Mouse (Mus musculus) CD8-positive naive resting alpha-beta T cell, adult 2 months (primary cell): ENCODE results near the gene Akr1b10.
"Not testable (repeated sequence)": the region's sequence is repeated elsewhere in the genome, so short reads cannot be mapped to it uniquely, and the experiment has no call there.

ENCODE experiments used
- DNase-seq, 2 experiments: peaks; one replicate each; pipeline ENCODE4 v3.0.0; 2022; ENCODE audit warnings: low read depth in 2 of 2, low spot score in 2 of 2

Gene Akr1b10

GRCm38 (mm10) chr6:34371700-34372351 is 12.2 kb upstream of the Akr1b10 start:
- peak; percentile 76 to 83 for DNase-seq

DNA sequence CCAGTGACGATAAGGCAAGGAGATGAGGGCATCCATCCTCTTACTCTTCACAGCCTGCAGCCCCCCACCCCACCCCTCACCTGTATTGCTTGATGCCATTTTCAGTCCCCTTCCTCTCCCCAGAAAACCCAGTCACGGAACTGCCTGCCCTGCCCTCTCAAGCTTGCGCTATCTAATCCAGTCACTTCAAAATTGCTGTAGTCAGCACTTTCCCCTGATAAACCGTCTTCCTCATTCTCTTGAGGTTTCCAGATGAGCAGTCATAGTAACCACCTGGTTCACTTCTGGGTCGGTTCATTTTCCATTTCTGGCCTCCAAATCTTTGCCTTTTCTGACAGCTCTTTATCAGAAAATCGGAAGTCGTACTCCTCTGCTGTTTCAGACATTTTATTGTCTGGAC is 10.2 kb upstream of the Akr1b10 start:
- no peak for DNase-seq

GRCm38 (mm10) chr6:34375888-34376287 is 8.1 kb upstream of the Akr1b10 start:
- not testable (repeated sequence) for DNase-seq

- DNase-seq: no peak
Measured at GRCm38 (mm10) chr6:34383401-34383800, 617 bp upstream of the Akr1b10 start.

DNA sequence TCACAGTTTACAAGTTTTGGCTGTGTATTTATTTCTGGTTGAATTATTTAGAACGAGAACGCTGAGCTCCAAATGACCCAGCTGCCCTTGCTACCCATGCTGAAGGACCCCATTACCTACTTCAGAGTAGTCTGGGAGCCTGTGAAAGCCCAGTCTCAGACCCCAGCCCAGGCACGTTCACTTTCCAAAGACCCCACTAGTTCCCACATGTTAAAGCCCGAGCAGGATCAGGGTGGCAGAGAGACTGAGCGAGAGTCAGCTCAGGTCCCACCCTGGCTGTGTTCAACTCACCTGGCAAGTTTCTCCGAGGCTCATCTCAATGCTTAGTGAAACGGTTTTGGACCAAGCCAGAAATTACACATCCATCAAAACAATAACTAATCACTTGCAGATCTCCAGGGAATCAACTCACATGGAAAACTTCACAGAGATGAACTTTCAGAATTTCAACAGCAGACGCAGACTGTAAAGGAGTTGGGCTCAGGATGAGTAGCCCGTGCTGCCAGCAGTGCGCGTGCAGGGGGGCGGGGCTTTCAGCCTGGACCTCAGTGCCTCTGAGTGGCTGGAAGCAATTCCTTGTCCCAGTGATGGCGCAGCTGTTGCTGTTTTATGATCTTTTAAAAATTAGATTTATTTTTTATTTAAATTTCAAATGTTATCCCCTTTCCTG is 818 bp downstream of the Akr1b10 start:
- no peak for DNase-seq

DNA sequence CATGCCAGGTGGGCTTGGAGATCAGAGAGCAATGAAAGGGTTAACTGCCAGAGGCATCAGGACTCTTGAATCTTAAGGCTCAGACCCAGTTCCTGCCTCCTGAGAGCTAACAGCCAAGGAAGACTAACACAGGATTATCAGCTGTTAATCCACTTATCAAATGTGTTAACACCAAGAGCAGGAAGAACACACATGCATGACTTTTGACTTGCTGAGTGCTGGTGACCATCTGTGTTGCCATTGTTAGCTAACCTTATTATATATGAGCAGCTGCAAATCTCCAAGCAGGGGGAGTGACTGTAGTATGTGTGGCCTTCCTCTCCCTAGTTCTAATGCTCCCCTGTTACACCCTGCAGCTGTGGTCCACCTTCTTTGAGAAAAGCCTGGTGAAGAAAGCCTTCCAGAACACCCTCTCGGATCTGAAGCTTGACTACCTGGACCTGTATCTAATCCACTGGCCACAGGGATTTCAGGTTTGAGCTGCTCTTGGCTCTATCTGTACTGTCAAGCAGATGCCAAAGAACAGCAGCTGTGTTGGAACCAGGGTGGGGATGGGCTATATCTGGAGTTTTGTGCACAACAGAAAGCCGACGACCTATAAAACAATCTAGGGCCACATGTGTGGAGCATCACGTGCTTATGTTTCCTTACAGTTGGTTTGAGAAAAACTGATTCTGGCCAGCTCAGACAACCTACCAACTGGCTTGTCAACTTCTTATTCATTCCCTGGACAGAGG is 4.6 kb downstream of the Akr1b10 start:
- no peak for DNase-seq

DNA sequence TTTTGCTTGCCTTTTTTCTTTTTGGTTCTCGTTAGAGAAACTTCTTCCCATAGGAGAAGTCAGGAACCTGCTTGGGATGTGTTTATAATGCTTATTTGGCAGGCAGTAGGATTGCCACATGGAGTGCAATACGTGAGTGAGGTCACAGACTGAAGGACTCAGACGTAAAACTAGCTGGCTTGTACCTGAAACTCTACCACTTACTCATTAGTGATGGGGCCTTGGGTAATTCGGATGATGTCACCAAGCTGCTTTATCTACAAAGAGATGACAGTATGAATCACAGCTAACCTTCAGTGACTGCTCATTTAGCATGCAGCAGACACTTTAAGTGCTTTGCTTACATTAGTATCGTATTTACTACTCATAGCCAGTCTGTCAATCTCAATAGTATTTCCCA is 11.9 kb downstream of the Akr1b10 start:
- no peak for DNase-seq

GRCm38 (mm10) chr6:34398431-34398830 is 14.4 kb downstream of the Akr1b10 start:
- no peak for DNase-seq

DNA sequence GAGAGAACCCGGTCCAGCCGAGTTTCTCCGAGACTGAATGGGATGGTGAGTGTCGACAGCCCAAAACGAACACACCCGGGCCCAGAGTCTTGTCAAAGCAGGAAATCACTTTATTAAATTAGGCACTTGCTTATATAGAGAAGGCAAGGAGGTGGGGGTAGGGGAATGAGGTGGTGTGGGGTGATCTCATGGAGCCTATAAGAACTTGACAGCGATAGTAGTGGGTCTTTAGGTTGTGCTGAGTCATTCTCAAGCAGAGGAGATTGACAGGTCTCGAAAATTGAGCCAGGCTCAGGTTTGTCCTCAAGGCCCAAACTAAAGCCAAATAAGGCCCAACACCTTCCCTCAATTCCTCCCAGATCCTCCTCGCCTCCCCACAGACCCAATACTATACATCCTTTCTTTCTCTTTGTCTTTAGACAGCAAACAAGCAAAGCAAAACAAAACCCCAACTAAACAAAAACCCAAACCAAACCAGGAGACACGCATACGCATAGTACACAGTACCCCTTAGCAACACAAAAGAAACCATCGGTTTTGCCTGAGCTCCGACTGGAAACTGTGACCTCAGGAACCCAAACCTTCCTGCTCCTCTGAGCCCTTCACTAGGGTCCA is 15.7 kb downstream of the Akr1b10 start:
- DNase-seq: no peak

- DNase-seq: no peak
Measured at GRCm38 (mm10) chr6:34400696-34401095, 16.7 kb downstream of the Akr1b10 start.

DNA sequence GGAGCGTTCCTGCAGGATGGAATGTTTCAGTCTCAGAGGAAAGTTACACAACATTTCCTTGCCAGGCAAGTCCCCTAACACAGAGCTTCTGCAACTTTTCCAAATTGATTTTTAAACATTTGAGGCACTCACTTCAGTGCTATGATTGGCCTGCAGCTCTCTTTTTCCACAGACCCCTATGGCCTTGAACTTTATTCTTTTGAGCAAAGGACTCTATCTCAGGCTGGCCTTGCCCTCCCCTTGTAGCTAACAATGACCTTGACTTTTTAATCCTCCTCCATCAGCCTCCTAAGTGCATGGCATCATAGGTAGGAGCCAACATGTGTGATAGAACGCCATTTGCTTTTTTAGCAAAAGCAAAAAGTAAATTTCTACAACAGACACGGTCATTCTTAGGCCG is 22.7 kb downstream of the Akr1b10 start:
- no peak for DNase-seq

GRCm38 (mm10) chr6:34407403-34407802 is 23.4 kb downstream of the Akr1b10 start:
- DNase-seq: no peak

GRCm38 (mm10) chr6:34412023-34412422 is 28.0 kb downstream of the Akr1b10 start, which contains the start of gene Akr1b7:
Gene Akr1b7, plus strand, starts transcription at chr6:34412334.
- no peak for DNase-seq

DNA sequence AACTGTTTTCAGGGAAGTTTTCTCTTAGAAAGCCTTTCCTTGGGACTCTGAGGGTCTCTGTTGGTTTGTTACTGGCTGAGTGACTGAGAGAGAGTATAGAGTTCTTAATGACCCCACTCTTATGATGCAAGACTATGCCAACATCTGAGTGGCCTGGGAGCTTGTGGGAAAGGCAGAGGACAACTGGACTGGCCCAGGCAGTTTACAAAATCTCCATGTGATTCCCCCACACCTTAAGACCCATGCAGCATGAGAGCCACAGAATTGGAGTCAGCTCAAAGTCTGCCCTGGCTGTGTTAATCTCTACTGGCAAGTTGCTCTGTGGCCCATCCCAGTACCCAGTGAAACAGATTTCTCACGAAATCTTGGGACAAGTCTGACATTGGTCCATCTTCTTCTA is 28.7 kb downstream of the Akr1b10 start:
- no peak for DNase-seq

DNA sequence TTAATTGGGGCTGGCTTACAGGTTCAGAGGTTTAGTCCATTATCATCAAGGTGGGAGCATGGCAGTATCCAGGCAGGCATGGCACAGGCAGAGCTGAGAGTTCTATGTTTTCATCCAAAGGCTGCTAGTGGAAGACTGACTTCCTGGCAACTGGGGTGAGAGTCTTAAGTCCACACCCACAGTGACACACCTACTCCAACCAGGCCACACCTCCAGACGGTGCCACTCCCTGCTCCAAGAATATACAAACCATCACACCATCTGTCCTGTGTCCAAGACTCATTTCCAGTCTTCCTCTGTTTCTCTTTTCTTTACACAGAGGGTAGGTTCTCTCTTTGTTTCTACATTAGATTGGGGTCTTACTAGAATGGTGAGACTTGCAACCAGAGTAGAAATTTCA is 29.4 kb downstream of the Akr1b10 start:
- not testable (repeated sequence) for DNase-seq

GRCm38 (mm10) chr6:34416521-34416920 is 32.5 kb downstream of the Akr1b10 start:
- DNase-seq: no peak

- DNase-seq: no peak
Measured at GRCm38 (mm10) chr6:34419071-34419470, 35.1 kb downstream of the Akr1b10 start.

DNA sequence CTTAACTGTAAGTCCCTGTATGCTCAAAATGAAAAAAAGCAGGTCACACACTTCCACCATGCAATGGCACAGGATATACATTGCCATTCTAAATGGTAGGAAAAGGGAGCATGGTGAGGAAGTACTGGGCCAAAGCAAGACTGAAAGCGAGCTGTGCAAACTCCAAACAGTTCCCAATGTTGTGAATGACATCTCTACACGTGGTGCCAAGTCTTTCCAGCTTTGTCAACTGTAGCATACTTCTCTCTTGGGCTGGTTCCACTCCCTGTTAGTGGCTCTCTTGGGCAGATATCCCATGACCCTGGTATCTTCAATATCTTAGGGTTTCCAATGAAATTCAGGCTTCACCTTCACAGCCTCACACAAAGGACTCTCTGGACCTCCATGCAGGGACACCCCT is 55.0 kb downstream of the Akr1b10 start:
- DNase-seq: no peak

GRCm38 (mm10) chr6:34441556-34442257 is 57.7 kb downstream of the Akr1b10 start:
- no peak for DNase-seq

- no peak for DNase-seq
Measured at GRCm38 (mm10) chr6:34443791-34444190, 59.8 kb downstream of the Akr1b10 start.
